Mouse (Mus musculus) stomach, embryonic 14.5 days (tissue): Measurements from ENCODE around the gene Hps3. TPM values are rescaled to one million over a fixed set of nuclear protein-coding genes. Genes with fewer than 3 reads are reported as not detected.
"Not testable (repeated sequence)": the region's sequence is repeated elsewhere in the genome, so short reads cannot be mapped to it uniquely, and the experiment has no call there.

Experiments
- ATAC-seq: fragments of 200-750 bp; cut with Nextera tagmentation; 2 replicates; pipeline ENCODE4 v1.8.0; 2017; ENCODE audit warnings: low read depth, moderate TSS enrichment; ENCODE audit not compliant: insufficient number of reproducible peaks, insufficient read depth, low FRiP score
- H3K27ac ChIP-seq: fragments of 300-500 bp; sonication (generic); 2 replicates; pipeline ENCODE4 v1.5.1; 2014; ENCODE audit warnings: mild to moderate bottlenecking, low read length, moderate library complexity, mixed read lengths
- H3K27me3 ChIP-seq: fragments of 300-500 bp; sonication (generic); 2 replicates; pipeline ENCODE4 v1.6.1; 2014; ENCODE audit warnings: low read length, control low read depth, mixed read lengths; ENCODE audit not compliant: control insufficient read depth, insufficient read depth
- H3K36me3 ChIP-seq: fragments of 300-500 bp; sonication (generic); 2 replicates; pipeline ENCODE4 v1.6.1; 2014; ENCODE audit warnings: mild to moderate bottlenecking, control low read depth, low read length, moderate library complexity, mixed read lengths; ENCODE audit not compliant: control insufficient read depth, insufficient read depth
- H3K4me1 ChIP-seq: fragments of 300-500 bp; sonication (generic); 2 replicates; pipeline ENCODE4 v1.6.1; 2014; ENCODE audit warnings: low read length, control low read depth, mixed read lengths; ENCODE audit not compliant: control insufficient read depth, insufficient read depth
- H3K4me2 ChIP-seq: fragments of 300-500 bp; sonication (generic); replicated peaks from 2 replicates; pipeline ENCODE4 v1.6.1; 2014; ENCODE audit warnings: low read depth, low read length, control low read depth
- H3K4me3 ChIP-seq: fragments of 300-500 bp; sonication (generic); 2 replicates; pipeline ENCODE4 v1.5.1; 2014; ENCODE audit warnings: low read depth, low read length, control low read depth
- H3K9ac ChIP-seq: fragments of 300-500 bp; sonication (generic); replicated peaks from 2 replicates; pipeline ENCODE4 v1.6.1; 2014; ENCODE audit warnings: low read depth, mild to moderate bottlenecking, control low read depth, low read length, moderate library complexity, mixed read lengths
- H3K9me3 ChIP-seq: fragments of 300-500 bp; sonication (generic); 2 replicates; pipeline ENCODE4 v1.6.1; 2016; ENCODE audit warnings: low read depth, low read length, control low read depth; ENCODE audit not compliant: control insufficient read depth
- WGBS: fragments of 180-500 bp; shearing (Covaris S2); extraction: QIAGEN DNeasy Blood & Tissue Kit; methylation state at CpG from one replicate; pipeline ENCODE4 v1.1.7; 2014; 5-methylcytosine and 5-hydroxymethylcytosine counted together
- polyA plus RNA-seq: library from polyadenylated mRNA; unstranded; fragments of >200 nt; fragmentation: Nextera tagmentation; extraction: Ambion mirVana; gene quantifications from 2 replicates; pipeline ENCODE4 v1.2.1, GENCODE M21; 2014

Hps3 gene
- polyA plus RNA-seq, 1 experiment from 2014 or later: 11.6 TPM

GRCm38 (mm10) chr3:19953425-19953824, 81.7 kb downstream of the Hps3 start:
- H3K4me2 ChIP-seq: no peak overlapping the region
- WGBS: 55% methylated on average over 1 of the region's 1 CpGs
- ATAC-seq: no peak
- H3K9ac ChIP-seq: no peak overlapping the region
- H3K27ac ChIP-seq: no peak overlapping the region
- H3K4me1 ChIP-seq: no peaks in the 10 kb centered on the region
- no peaks in the 10 kb centered on the region for H3K36me3 ChIP-seq
- no peaks in the 10 kb centered on the region for H3K27me3 ChIP-seq
- H3K4me3 ChIP-seq: no peak overlapping the region
- no peaks in the 10 kb centered on the region for H3K9me3 ChIP-seq

GRCm38 (mm10) chr3:19949401-19949800, 85.7 kb downstream of the Hps3 start:
- not testable (repeated sequence) for ATAC-seq, H3K4me1 ChIP-seq, H3K9ac ChIP-seq, H3K27ac ChIP-seq, H3K4me2 ChIP-seq, H3K9me3 ChIP-seq, H3K4me3 ChIP-seq, H3K27me3 ChIP-seq, H3K36me3 ChIP-seq
- 88% methylated on average over 1 of the region's 1 CpGs for WGBS

GRCm38 (mm10) chr3:19948552-19948951, 86.6 kb downstream of the Hps3 start:
- no peak overlapping the region for H3K9ac ChIP-seq
- no peak for ATAC-seq
- H3K9me3 ChIP-seq: no peaks in the 10 kb centered on the region
- H3K4me2 ChIP-seq: no peak overlapping the region
- H3K4me3 ChIP-seq: no peak overlapping the region
- H3K4me1 ChIP-seq: no peaks in the 10 kb centered on the region
- H3K36me3 ChIP-seq: no peaks in the 10 kb centered on the region
- no peaks in the 10 kb centered on the region for H3K27me3 ChIP-seq
- no peak overlapping the region for H3K27ac ChIP-seq

Other genes with a start within 250 kb of the Hps3 start
- gene Cp, start 78.3 kb downstream of the Hps3 start, polyA plus RNA-seq: 0.28 and 0.84 TPM in 2 replicates
- 22.9 and 23.3 TPM in 2 replicates for gene Hltf, start 22.5 kb upstream of the Hps3 start, polyA plus RNA-seq
- gene Gyg, start 120.0 kb upstream of the Hps3 start, polyA plus RNA-seq: 68.4 and 71.0 TPM in 2 replicates
- gene Cpa3, start 206.9 kb upstream of the Hps3 start, polyA plus RNA-seq: 3.0 and 5.3 TPM in 2 replicates
- gene Cpb1, start 240.4 kb upstream of the Hps3 start, polyA plus RNA-seq: 5.2 and 5.7 TPM in 2 replicates